Mouse (Mus musculus): ENCODE data around the gene E2f2. TPM values are rescaled to one million over a fixed set of nuclear protein-coding genes. Genes with fewer than 3 reads are reported as not detected.

The E2f2 gene
- polyA plus RNA-seq, 1 experiment from 2014 or later = 3.2 TPM

DNA sequence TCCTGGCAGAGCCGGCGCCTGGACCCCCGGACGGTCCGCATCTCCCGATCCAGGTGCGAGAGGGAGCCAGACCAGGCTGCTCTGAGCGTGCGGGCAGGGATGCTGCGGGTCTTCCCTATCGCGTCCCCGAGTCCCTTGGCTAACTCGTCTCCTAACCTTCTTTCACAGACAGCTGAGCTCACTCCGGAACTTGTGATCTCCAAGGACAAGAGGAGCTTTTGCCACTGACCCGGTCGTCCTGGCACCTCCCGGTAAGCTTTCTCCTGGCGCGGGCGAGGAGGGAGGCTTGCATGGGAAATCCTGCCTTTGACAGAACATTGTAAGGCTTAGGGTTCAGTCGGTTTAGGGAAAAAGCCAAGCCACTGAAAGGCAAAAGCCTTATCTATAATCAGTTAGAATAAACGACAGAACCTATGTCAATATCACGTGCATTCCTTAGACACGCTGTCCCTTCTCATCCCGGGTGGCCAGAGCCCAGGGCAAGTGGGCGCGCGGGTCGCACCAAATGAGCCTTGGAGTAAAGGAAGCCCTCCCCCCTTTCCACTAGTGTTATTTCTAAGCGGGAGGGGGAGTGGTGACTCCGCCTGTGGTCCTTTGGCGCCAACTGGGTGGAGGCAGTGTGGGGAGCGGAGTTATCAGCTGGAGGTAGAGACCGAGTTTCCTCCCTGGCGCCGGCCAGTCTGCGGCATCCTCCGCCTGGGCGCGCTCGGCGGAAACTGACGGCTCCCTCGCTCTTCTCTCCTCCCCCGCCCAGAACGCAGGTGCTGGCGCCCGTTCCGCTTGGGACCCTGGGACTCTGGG lies 27.9 kb upstream of the E2f2 start:
- H3K4me1 ChIP-seq (replicated peaks; ENCODE audit: insufficient read depth, low read length) = peaks cover 24% of the 10 kb centered on the region
- TF ChIP-seq CTCF (IDR thresholded peaks at IDR 0.05; ENCODE audit: low read depth) = no peak
- H3K4me3 ChIP-seq (replicated peaks; ENCODE audit: low read depth, low read length) = peak overlapping the region; percentile 63
- H3K27me3 ChIP-seq (ENCODE audit: insufficient read depth, low read length) = no peaks in the 10 kb centered on the region
- peak overlapping the region; percentile 91 for H3K27ac ChIP-seq
- ATAC-seq (replicated peaks; ENCODE audit: low FRiP score, low read depth) (no peak), DNase-seq (ENCODE audit: low spot score) (peak; percentile 90)
- under 1% methylated on average over 50 of the region's 50 CpGs for WGBS
- H3K9me3 ChIP-seq (replicated peaks; ENCODE audit: low read length) = no peaks in the 10 kb centered on the region
- H3K36me3 ChIP-seq (ENCODE audit: insufficient read depth, low read length) = peaks cover 4% of the 10 kb centered on the region; the same call in 1 of the 2 replicates
- peak overlapping the region; percentile 56 for H3K4me2 ChIP-seq (ENCODE audit: low read length)
- H3K9ac ChIP-seq (ENCODE audit: low read depth, low read length) = peak overlapping the region; percentile 93

DNA sequence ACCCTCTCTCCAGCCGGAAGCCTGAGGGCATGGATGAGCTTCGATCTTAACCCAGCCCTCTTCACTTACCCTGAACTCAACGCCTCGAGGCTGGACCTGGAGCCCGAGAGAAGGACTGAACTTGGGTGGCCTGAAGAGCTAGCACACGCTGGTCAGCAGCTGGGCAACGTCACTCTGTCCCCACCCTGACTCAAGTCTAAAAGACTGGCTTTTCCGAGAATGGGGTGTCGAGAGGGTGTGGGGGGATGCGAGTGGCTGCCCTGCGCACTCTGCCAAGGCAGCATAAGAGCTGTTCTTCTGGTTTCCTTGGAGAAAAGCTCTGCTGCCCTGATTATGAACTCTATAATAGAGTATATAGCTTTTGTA lies 27.3 kb upstream of the E2f2 start:
- 0% methylated on average over 11 of the region's 11 CpGs for WGBS
- Histone ChIP-seq H3K4me2 (ENCODE audit: low read length) (peak overlapping the region; percentile 56), H3K4me3 (replicated peaks; ENCODE audit: low read depth, low read length) (peak overlapping the region; percentile 63), H3K9me3 (replicated peaks; ENCODE audit: low read length) (no peaks in the 10 kb centered on the region), H3K36me3 (ENCODE audit: insufficient read depth, low read length) (peaks cover 4% of the 10 kb centered on the region; the same call in 1 of the 2 replicates), H3K4me1 (replicated peaks; ENCODE audit: insufficient read depth, low read length) (peaks cover 19% of the 10 kb centered on the region), H3K9ac (ENCODE audit: low read depth, low read length) (peak overlapping the region; percentile 93), H3K27me3 (ENCODE audit: insufficient read depth, low read length) (no peaks in the 10 kb centered on the region), H3K27ac (peak overlapping the region; percentile 91)
- DNase-seq (ENCODE audit: low spot score) (peak; percentile 65), ATAC-seq (replicated peaks; ENCODE audit: low FRiP score, low read depth) (no peak)
- no peak for TF ChIP-seq CTCF (IDR thresholded peaks at IDR 0.05; ENCODE audit: low read depth)

DNA sequence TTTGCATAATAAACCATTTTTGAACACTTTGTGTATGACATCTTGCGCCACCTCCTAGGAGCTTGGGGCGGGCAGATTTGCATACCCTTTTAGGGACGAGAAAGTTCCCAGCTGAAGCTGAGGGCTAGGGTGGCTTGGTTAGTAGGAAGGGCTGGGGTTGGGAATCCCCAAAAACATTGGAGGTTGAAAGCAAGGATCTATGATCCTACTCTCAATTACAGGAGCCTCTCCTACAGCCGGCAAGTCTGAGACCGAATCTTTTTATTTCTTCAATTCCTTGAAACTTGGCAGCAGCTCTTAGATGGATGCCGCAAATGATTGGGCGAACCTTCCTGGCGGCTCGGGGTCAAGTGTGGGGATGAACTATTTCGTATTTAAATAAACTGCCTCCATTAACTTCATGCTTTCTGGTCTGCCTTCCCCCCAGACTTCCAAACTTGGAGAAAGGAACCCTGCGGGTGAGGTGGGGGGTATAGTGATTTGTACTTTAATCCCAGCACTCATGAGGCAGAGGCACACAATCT lies 26.8 kb upstream of the E2f2 start:
- peak overlapping the region; percentile 91 for H3K27ac ChIP-seq
- no peak for DNase-seq (ENCODE audit: low spot score)
- peaks cover 19% of the 10 kb centered on the region for H3K4me1 ChIP-seq (replicated peaks; ENCODE audit: insufficient read depth, low read length)
- no peak for TF ChIP-seq CTCF (IDR thresholded peaks at IDR 0.05; ENCODE audit: low read depth)
- H3K27me3 ChIP-seq (ENCODE audit: insufficient read depth, low read length) = no peaks in the 10 kb centered on the region
- 7% methylated on average over 11 of the region's 11 CpGs for WGBS
- no peaks in the 10 kb centered on the region for H3K9me3 ChIP-seq (replicated peaks; ENCODE audit: low read length)
- no peak for ATAC-seq (replicated peaks; ENCODE audit: low FRiP score, low read depth)
- peak overlapping the region; percentile 63 for H3K4me3 ChIP-seq (replicated peaks; ENCODE audit: low read depth, low read length)
- H3K4me2 ChIP-seq (ENCODE audit: low read length) = peak overlapping the region; percentile 56
- peak overlapping the region; percentile 93 for H3K9ac ChIP-seq (ENCODE audit: low read depth, low read length)
- H3K36me3 ChIP-seq (ENCODE audit: insufficient read depth, low read length) = peaks cover 4% of the 10 kb centered on the region; the same call in 1 of the 2 replicates

DNA sequence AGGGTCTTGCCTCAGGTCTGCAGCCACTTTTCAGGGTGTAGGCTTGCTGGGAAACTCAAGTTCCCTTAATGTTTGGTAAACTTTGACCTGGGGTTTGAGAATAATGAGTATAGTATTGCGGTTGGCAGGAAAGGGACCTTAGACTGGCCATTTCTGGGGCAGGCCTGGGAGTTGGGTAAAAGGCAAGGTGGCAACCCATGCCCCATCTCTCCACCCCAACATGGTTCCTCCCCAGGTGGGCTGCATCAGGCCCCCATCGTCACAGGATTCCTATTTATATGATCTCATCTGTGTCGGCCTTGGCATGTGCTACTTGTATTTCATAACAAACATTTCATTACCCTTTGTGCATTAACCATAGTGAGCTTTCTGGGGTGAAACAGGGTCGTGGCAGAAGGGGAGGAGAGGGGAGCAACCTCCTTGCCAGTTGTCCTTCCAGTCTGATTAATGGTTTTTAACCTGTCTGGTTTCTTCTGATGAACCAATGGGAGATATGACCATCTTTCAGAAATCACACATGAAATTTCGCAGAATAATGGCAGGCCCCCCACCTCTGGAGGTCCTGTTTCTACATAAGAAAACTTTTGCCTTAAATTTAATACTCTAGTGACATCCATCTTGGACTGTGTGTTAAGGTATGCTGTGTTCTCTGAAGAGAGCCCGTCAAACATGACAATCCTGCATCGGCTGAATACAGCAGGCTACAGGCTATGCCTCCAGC lies 26.0 kb upstream of the E2f2 start:
- H3K27me3 ChIP-seq (ENCODE audit: insufficient read depth, low read length) = no peaks in the 10 kb centered on the region
- H3K4me2 ChIP-seq (ENCODE audit: low read length) = peak overlapping the region; percentile 56
- H3K36me3 ChIP-seq (ENCODE audit: insufficient read depth, low read length) = peaks cover 4% of the 10 kb centered on the region; the same call in 1 of the 2 replicates
- no peaks in the 10 kb centered on the region for H3K9me3 ChIP-seq (replicated peaks; ENCODE audit: low read length)
- H3K27ac ChIP-seq = peak overlapping the region; percentile 91
- H3K4me1 ChIP-seq (replicated peaks; ENCODE audit: insufficient read depth, low read length) = peaks cover 16% of the 10 kb centered on the region
- H3K9ac ChIP-seq (ENCODE audit: low read depth, low read length) = peak overlapping the region; percentile 93
- H3K4me3 ChIP-seq (replicated peaks; ENCODE audit: low read depth, low read length) = peak overlapping the region; percentile 63
- ATAC-seq (replicated peaks; ENCODE audit: low FRiP score, low read depth) (no peak), DNase-seq (ENCODE audit: low spot score) (no peak)
- TF ChIP-seq CTCF (IDR thresholded peaks at IDR 0.05; ENCODE audit: low read depth) = no peak
- 14% methylated on average over 7 of the region's 7 CpGs for WGBS

DNA sequence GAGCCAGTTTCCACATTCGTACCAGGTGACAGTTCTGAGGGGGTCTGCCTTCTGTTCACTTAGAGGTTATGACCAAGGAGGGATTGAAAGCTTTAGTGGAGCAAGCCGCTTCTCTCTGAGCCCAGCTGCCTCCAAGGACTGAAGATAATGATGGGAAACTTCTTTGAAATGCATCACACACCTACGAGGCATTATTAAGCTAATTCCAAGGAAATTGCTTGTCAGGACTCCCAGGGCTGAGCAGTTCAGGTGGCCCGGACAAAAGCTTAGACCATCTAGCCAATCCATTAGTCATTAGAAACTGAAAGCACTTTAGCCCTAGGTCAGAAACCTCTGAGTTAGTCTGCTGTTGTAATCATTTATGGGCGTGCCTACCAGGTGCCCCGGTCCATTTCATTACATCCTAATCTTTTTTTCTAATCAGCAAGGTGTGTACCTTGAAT lies 25.5 kb upstream of the E2f2 start:
- 9% methylated on average over 6 of the region's 6 CpGs for WGBS
- H3K9ac ChIP-seq (ENCODE audit: low read depth, low read length) = peak overlapping the region; percentile 93
- H3K27me3 ChIP-seq (ENCODE audit: insufficient read depth, low read length) = no peaks in the 10 kb centered on the region
- peaks cover 10% of the 10 kb centered on the region for H3K4me1 ChIP-seq (replicated peaks; ENCODE audit: insufficient read depth, low read length)
- H3K4me3 ChIP-seq (replicated peaks; ENCODE audit: low read depth, low read length) = peak overlapping the region; percentile 63
- H3K27ac ChIP-seq = peak overlapping the region; percentile 91
- DNase-seq (ENCODE audit: low spot score) = no peak
- TF ChIP-seq CTCF (IDR thresholded peaks at IDR 0.05; ENCODE audit: low read depth) = no peak
- H3K36me3 ChIP-seq (ENCODE audit: insufficient read depth, low read length) = peaks cover 4% of the 10 kb centered on the region; the same call in 1 of the 2 replicates
- peak overlapping the region; percentile 56 for H3K4me2 ChIP-seq (ENCODE audit: low read length)
- ATAC-seq (replicated peaks; ENCODE audit: low FRiP score, low read depth) = no peak
- H3K9me3 ChIP-seq (replicated peaks; ENCODE audit: low read length) = no peaks in the 10 kb centered on the region
